In genomic region chr5:142926940-142927228, GRCm38 (mm10) we compare ENCODE assay signal across 9 mouse cellular contexts. TPM values are rescaled to one million over a fixed set of nuclear protein-coding genes. Genes with fewer than 3 reads are reported as not detected.
DNase-seq lines count a peak whose midpoint lies in the region; ATAC-seq and TF ChIP-seq lines count a peak whose summit lies in the region.
"Had no signal": no experiment of that assay in that cellular context is flagged by ENCODE, and none has a peak within 500 bp of the region (broad histone marks: within the 10 kb centered on the region; RNA-seq: fewer than 3 reads in every experiment).

No protein-coding gene starts in this region.

- WGBS in heart, embryonic 16.5 days = 26% methylated on average over 3 of the region's 3 CpGs
- 49% methylated on average over 3 of the region's 3 CpGs for WGBS in spleen, adult 2 months
- WGBS in intestine, embryonic 14.5 days = 29% methylated on average over 3 of the region's 3 CpGs
- 38% methylated on average over 3 of the region's 3 CpGs for WGBS in stomach, postnatal 0 days

- no peaks in the 10 kb centered on the region for H3K36me3 ChIP-seq in heart, embryonic 16.5 days (ENCODE audit: control insufficient read depth, insufficient read depth)
- H3K36me3 ChIP-seq in spleen, adult 2 months (ENCODE audit: control insufficient read depth, insufficient read depth, low read length) = no peaks in the 10 kb centered on the region
- no peaks in the 10 kb centered on the region for H3K36me3 ChIP-seq in intestine, embryonic 14.5 days (ENCODE audit: control insufficient read depth, insufficient read depth, low read length)
- H3K36me3 ChIP-seq in stomach, postnatal 0 days (ENCODE audit: control insufficient read depth, insufficient read depth, low read length) = no peaks in the 10 kb centered on the region
- H3K36me3 ChIP-seq: neural tube, embryonic 13.5 days had no signal

- H3K27ac ChIP-seq in heart, embryonic 16.5 days (ENCODE audit: low read length) = peak overlapping the region; percentile 88
- H3K27ac ChIP-seq in spleen, adult 2 months (ENCODE audit: insufficient read depth, low read length) = peak overlapping the region; percentile 89
- peak overlapping the region; percentile 92 for H3K27ac ChIP-seq in intestine, embryonic 14.5 days (ENCODE audit: low read depth)
- peak overlapping the region; percentile 93 for H3K27ac ChIP-seq in stomach, postnatal 0 days (replicated peaks)
- H3K27ac ChIP-seq: neural tube, embryonic 13.5 days had no signal

- H3K4me1 ChIP-seq in heart, embryonic 16.5 days (ENCODE audit: control insufficient read depth, insufficient read depth, low read length) = peaks cover 41% of the 10 kb centered on the region
- H3K4me1 ChIP-seq in spleen, adult 2 months (ENCODE audit: control insufficient read depth, insufficient read depth, insufficient read length) = peaks cover 36% of the 10 kb centered on the region; the same call in 1 of the 2 replicates
- H3K4me1 ChIP-seq in intestine, embryonic 14.5 days (replicated peaks; ENCODE audit: control insufficient read depth, insufficient read depth, low read length) = peaks cover 31% of the 10 kb centered on the region
- peaks cover 9% of the 10 kb centered on the region for H3K4me1 ChIP-seq in stomach, postnatal 0 days (replicated peaks; ENCODE audit: control insufficient read depth, insufficient read depth)

- TF ChIP-seq EP300 in stomach, postnatal 0 days (optimal IDR thresholded peaks at IDR 0.05) = no peak

- H3K9ac ChIP-seq in heart, embryonic 16.5 days (ENCODE audit: low read length) = peak overlapping the region; percentile 55
- H3K9ac ChIP-seq in intestine, embryonic 14.5 days (ENCODE audit: low read length) = peak overlapping the region; percentile 38
- H3K9ac ChIP-seq in stomach, postnatal 0 days (ENCODE audit: low read length) = peak overlapping the region; percentile 57
- H3K9ac ChIP-seq: neural tube, embryonic 13.5 days had no signal

- TF ChIP-seq CTCF in spleen, adult 2 months (IDR thresholded peaks at IDR 0.05; ENCODE audit: extremely low read depth, insufficient read depth, insufficient read length, insufficient replicate concordance) = no peak
- TF ChIP-seq CTCF in stomach, postnatal 0 days (IDR thresholded peaks at IDR 0.05; ENCODE audit: low read depth) = no peak

- peak overlapping the region; percentile 49 for H3K4me2 ChIP-seq in heart, embryonic 16.5 days (ENCODE audit: low read depth, low read length)
- H3K4me2 ChIP-seq in intestine, embryonic 14.5 days (ENCODE audit: low read length) = peak overlapping the region; percentile 37
- peak overlapping the region; percentile 29; the same call in 1 of the 2 replicates for H3K4me2 ChIP-seq in stomach, postnatal 0 days (replicated peaks; ENCODE audit: low read depth)
- H3K4me2 ChIP-seq: neural tube, embryonic 13.5 days had no signal

- no peaks in the 10 kb centered on the region for H3K27me3 ChIP-seq in heart, embryonic 16.5 days (ENCODE audit: control insufficient read depth, insufficient read depth, low read length)
- H3K27me3 ChIP-seq in spleen, adult 2 months (ENCODE audit: control insufficient read depth, insufficient read depth, low read length) = no peaks in the 10 kb centered on the region
- no peaks in the 10 kb centered on the region for H3K27me3 ChIP-seq in intestine, embryonic 14.5 days (replicated peaks; ENCODE audit: control insufficient read depth, insufficient read depth, low read length)
- H3K27me3 ChIP-seq in stomach, postnatal 0 days (ENCODE audit: control insufficient read depth, insufficient read depth, low read length) = no peaks in the 10 kb centered on the region

- peak; percentile 18; the same call in 1 of the 2 replicates for ATAC-seq in heart, embryonic 16.5 days (replicated peaks; ENCODE audit: extremely low read depth, insufficient read depth, low FRiP score)
- ATAC-seq in intestine, embryonic 14.5 days (replicated peaks; ENCODE audit: low FRiP score, low TSS enrichment, low read depth) = no peak
- no peak for ATAC-seq in stomach, postnatal 0 days (ENCODE audit: low FRiP score, low TSS enrichment)

- TF ChIP-seq POLR2A in spleen, adult 2 months (IDR thresholded peaks at IDR 0.05; ENCODE audit: low read depth, low read length) = no peak

- H3K9me3 ChIP-seq in heart, embryonic 16.5 days (replicated peaks; ENCODE audit: control insufficient read depth, low read length) = no peaks in the 10 kb centered on the region
- no peaks in the 10 kb centered on the region for H3K9me3 ChIP-seq in intestine, embryonic 14.5 days (ENCODE audit: control insufficient read depth, low read length)
- no peaks in the 10 kb centered on the region for H3K9me3 ChIP-seq in stomach, postnatal 0 days (ENCODE audit: control insufficient read depth, low read length)
- H3K9me3 ChIP-seq: neural tube, embryonic 13.5 days had no signal

- no peak for DNase-seq in heart, adult 8-10 months (ENCODE audit: low spot score)
- no peak for DNase-seq in spleen, adult 2 months (ENCODE audit: low read depth in 1 of 2, low spot score in 2 of 2)
- no peak for DNase-seq in spleen, postnatal 36 days (ENCODE audit: low spot score in 2 of 2)
- no peak for DNase-seq in intestine, embryonic 14.5 days (ENCODE audit: low spot score)
- no peak for DNase-seq in stomach, postnatal 0 days (ENCODE audit: low spot score)
- no peak for DNase-seq in kidney, adult 8-10 months
- no peak for DNase-seq in ovary, postnatal 10 days (ENCODE audit: low spot score)

- no peak overlapping the region; the same call in 1 of the 2 replicates for H3K4me3 ChIP-seq in heart, embryonic 16.5 days (ENCODE audit: low read length)
- no peak overlapping the region for H3K4me3 ChIP-seq in spleen, adult 2 months (ENCODE audit: extremely low read depth, insufficient read depth, insufficient read length)
- 0 out of 2 replicates have a peak overlapping the region, but pooled peaks have one; percentile 2 for H3K4me3 ChIP-seq in intestine, embryonic 14.5 days (ENCODE audit: low read depth, low read length)
- no peak overlapping the region for H3K4me3 ChIP-seq in stomach, postnatal 0 days (ENCODE audit: low read depth, low read length)
- H3K4me3 ChIP-seq: neural tube, embryonic 13.5 days had no signal

RNA-seq across cellular contexts. Expression of gene Actb, which starts 20.3 kb away (rescaled TPM):
- 5,062 and 5,724 TPM in 2 replicates for polyA plus RNA-seq in heart, embryonic 16.5 days (2015; fragmentation: Nextera tagmentation; extraction: Ambion mirVana)
- total RNA-seq in heart, adult 8-10 months (2022) = 100 to 1,000 TPM; 461 to 845 (median 654) TPM
- polyA plus RNA-seq in spleen, adult 2 months (2012; rRNA removed) = 6,692 and 9,830 TPM in 2 replicates
- 15,561 and 16,510 TPM in 2 replicates for polyA plus RNA-seq in intestine, embryonic 14.5 days (2014; fragmentation: Nextera tagmentation; extraction: Ambion mirVana)
- 14,823 and 16,187 TPM in 2 replicates for polyA plus RNA-seq in stomach, postnatal 0 days (2015; fragmentation: Nextera tagmentation; extraction: Ambion mirVana)

RNA-seq across cellular contexts. Expression of gene Fbxl18, which starts 31.7 kb away (rescaled TPM):
- 7.5 and 8.3 TPM in 2 replicates for polyA plus RNA-seq in heart, embryonic 16.5 days (2015; fragmentation: Nextera tagmentation; extraction: Ambion mirVana)
- 1 to 10 TPM; 3.7 to 5.2 (median 4.7) TPM for total RNA-seq in heart, adult 8-10 months (2022)
- 15.8 and 22.1 TPM in 2 replicates for polyA plus RNA-seq in spleen, adult 2 months (2012; rRNA removed)
- polyA plus RNA-seq in intestine, embryonic 14.5 days (2014; fragmentation: Nextera tagmentation; extraction: Ambion mirVana) = 10.3 and 10.8 TPM in 2 replicates
- polyA plus RNA-seq in stomach, postnatal 0 days (2015; fragmentation: Nextera tagmentation; extraction: Ambion mirVana) = 5.0 and 5.3 TPM in 2 replicates

RNA-seq across cellular contexts. Expression of gene Fscn1, which starts 33.3 kb away (rescaled TPM):
- 115 and 129 TPM in 2 replicates for polyA plus RNA-seq in heart, embryonic 16.5 days (2015; fragmentation: Nextera tagmentation; extraction: Ambion mirVana)
- 10 to 100 TPM in 3 of 4 experiments, 1 to 10 TPM in 1; 9.9 to 28.6 (median 23.6) TPM for total RNA-seq in heart, adult 8-10 months (2022)
- polyA plus RNA-seq in spleen, adult 2 months (2012; rRNA removed) = 33.7 and 59.8 TPM in 2 replicates
- polyA plus RNA-seq in intestine, embryonic 14.5 days (2014; fragmentation: Nextera tagmentation; extraction: Ambion mirVana) = 230 and 247 TPM in 2 replicates
- 42.0 and 42.7 TPM in 2 replicates for polyA plus RNA-seq in stomach, postnatal 0 days (2015; fragmentation: Nextera tagmentation; extraction: Ambion mirVana)
